Mouse (Mus musculus) olfactory bulb, adult 2 months (tissue): ENCODE measurements around the gene Eno1.

ENCODE experiments used
- CTCF ChIP-seq: fragments of 200-500 bp; IDR thresholded peaks from 2 replicates; pipeline ENCODE4 v1.5.1; 2012; ENCODE audit warnings: low read depth, mild to moderate bottlenecking, low read length, moderate library complexity; ENCODE audit not compliant: insufficient read depth
- POLR2A ChIP-seq: fragments of 200-500 bp; IDR thresholded peaks from 2 replicates; pipeline ENCODE4 v1.6.1; 2012; ENCODE audit warnings: mild to moderate bottlenecking, low read depth, low read length, moderate library complexity; ENCODE audit not compliant: insufficient read depth

DNA sequence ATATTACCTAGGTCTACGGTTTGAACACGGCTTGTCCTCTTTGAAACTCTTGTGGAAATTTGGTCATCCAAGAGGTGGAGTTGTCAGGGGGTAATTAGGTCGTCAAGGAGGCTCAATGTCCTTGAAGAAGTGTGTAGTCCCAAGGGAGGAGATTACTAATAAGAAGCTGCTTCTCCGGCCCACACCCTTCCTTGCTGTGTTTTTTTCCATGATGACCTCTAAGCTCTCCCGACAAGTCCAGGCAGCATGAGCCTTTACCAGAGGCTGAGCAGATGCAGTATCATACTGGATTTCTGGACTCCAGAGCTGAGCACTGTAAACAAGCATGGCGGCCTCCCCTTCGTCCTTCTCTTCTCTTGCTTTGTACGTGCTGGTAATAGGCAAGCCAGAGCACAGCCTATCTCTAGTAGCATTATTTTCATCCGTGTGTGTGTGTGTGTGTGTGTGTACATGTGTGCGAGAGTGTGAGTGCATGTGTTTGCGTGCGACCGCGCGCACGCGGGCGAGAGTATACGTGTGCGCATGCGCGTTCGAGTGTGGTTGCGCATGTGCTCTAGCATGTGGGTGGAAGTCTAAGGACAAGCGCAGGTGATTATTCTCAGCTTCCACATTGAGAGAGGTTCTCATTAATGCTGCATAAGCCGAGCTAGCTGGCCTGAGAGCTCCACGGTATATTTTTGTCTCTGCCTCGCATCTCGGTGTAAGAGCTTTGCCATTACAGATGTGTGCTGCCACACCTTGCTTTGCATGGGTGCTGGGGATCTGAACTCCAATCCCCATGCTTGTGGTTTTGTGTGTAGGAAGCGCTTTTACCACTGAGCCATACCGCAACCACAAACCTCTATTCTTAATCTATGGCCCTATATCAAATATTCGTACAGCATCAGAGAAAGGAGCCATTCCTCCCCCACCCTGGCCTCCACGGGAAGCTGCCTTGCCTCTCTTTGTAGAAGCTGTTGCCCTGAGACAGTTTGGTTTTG is 32.4 kb downstream of the Eno1 start:
- TF ChIP-seq POLR2A (no peak), CTCF (no peak)
